Mouse (Mus musculus) intestine, postnatal 0 days (tissue): ENCODE measurements around the gene Slc17a8. TPM values are rescaled to one million over a fixed set of nuclear protein-coding genes. Genes with fewer than 3 reads are reported as not detected.

ENCODE experiments used
- ATAC-seq: fragments of 200-750 bp; cut with Nextera tagmentation; 2 replicates; pipeline ENCODE4 v1.8.0; 2017; ENCODE audit warnings: mild to moderate bottlenecking, moderate TSS enrichment, moderate library complexity
- H3K27ac ChIP-seq: fragments of 300-500 bp; sonication (generic); 2 replicates; pipeline ENCODE4 v1.5.1; 2014; ENCODE audit warnings: mild to moderate bottlenecking, low read depth, low read length, moderate library complexity
- H3K27me3 ChIP-seq: fragments of 300-500 bp; sonication (generic); replicated peaks from 2 replicates; pipeline ENCODE4 v1.6.1; 2014; ENCODE audit warnings: low read length, mixed read lengths; ENCODE audit not compliant: control insufficient read depth, insufficient read depth
- H3K36me3 ChIP-seq: fragments of 300-500 bp; sonication (generic); 2 replicates; pipeline ENCODE4 v1.6.1; 2014; ENCODE audit warnings: mild to moderate bottlenecking, moderate library complexity; ENCODE audit not compliant: control insufficient read depth, insufficient read depth
- H3K4me1 ChIP-seq: fragments of 300-500 bp; sonication (generic); replicated peaks from 2 replicates; pipeline ENCODE4 v1.6.1; 2014; ENCODE audit warnings: antibody characterized with exemption, low read length, mixed read lengths; ENCODE audit not compliant: control insufficient read depth, insufficient read depth
- H3K4me2 ChIP-seq: fragments of 300-500 bp; sonication (generic); replicated peaks from 2 replicates; pipeline ENCODE4 v1.6.1; 2014; ENCODE audit warnings: low read depth, mild to moderate bottlenecking, moderate library complexity
- H3K4me3 ChIP-seq: fragments of 300-500 bp; sonication (generic); 2 replicates; pipeline ENCODE4 v1.5.1; 2014; ENCODE audit warnings: low read depth, low read length
- H3K9ac ChIP-seq: fragments of 300-500 bp; sonication (generic); 2 replicates; pipeline ENCODE4 v1.6.1; 2014; ENCODE audit warnings: mild to moderate bottlenecking, low read depth, low read length
- H3K9me3 ChIP-seq: fragments of 300-500 bp; sonication (generic); 2 replicates; pipeline ENCODE4 v1.6.1; 2016; ENCODE audit warnings: mixed run types; ENCODE audit not compliant: control insufficient read depth
- CTCF ChIP-seq: sonication (generic); IDR thresholded peaks from 2 replicates; pipeline ENCODE4 v1.5.1; 2016; ENCODE audit warnings: low read depth, mild to moderate bottlenecking, control low read depth, antibody characterized with exemption, moderate library complexity
- WGBS: fragments of 180-500 bp; shearing (Covaris S2); extraction: QIAGEN DNeasy Blood & Tissue Kit; methylation state at CpG from one replicate; pipeline ENCODE4 v1.1.7; 2014; 5-methylcytosine and 5-hydroxymethylcytosine counted together
- polyA plus RNA-seq: library from polyadenylated mRNA; unstranded; fragments of >200 nt; fragmentation: Nextera tagmentation; extraction: Ambion mirVana; gene quantifications from 2 replicates; pipeline ENCODE4 v1.2.1, GENCODE M21; 2015

Gene Slc17a8
- polyA plus RNA-seq, 1 experiment from 2014 or later = 0.03 TPM

- Histone ChIP-seq H3K4me3 (no peak overlapping the region), H3K36me3 (no peaks in the 10 kb centered on the region), H3K27me3 (no peaks in the 10 kb centered on the region), H3K27ac (0 out of 2 replicates have a peak overlapping the region, but pooled peaks have one; percentile 1), H3K9me3 (no peaks in the 10 kb centered on the region), H3K9ac (no peak overlapping the region), H3K4me2 (no peak overlapping the region), H3K4me1 (peaks cover 5% of the 10 kb centered on the region; the same call in 1 of the 2 replicates)
- WGBS = 46% methylated on average over 5 of the region's 5 CpGs
- ATAC-seq = peak; percentile 50; the same call in 1 of the 2 replicates
- TF ChIP-seq CTCF = no peak
Measured at GRCm38 (mm10) chr10:89595935-89596334, 25.1 kb downstream of the Slc17a8 start.

- 0 out of 2 replicates have a peak overlapping the region, but pooled peaks have one; percentile 1 for H3K27ac ChIP-seq
- no peaks in the 10 kb centered on the region for H3K27me3 ChIP-seq
- no peak for ATAC-seq
- H3K4me3 ChIP-seq = no peak overlapping the region
- no peak overlapping the region for H3K4me2 ChIP-seq
- H3K36me3 ChIP-seq = no peaks in the 10 kb centered on the region
- WGBS = 67% methylated on average over 1 of the region's 1 CpGs
- TF ChIP-seq CTCF = no peak
- H3K9me3 ChIP-seq = no peaks in the 10 kb centered on the region
- peaks cover 5% of the 10 kb centered on the region; the same call in 1 of the 2 replicates for H3K4me1 ChIP-seq
- no peak overlapping the region for H3K9ac ChIP-seq
Measured at GRCm38 (mm10) chr10:89595514-89595913, 25.5 kb downstream of the Slc17a8 start.

- WGBS = 36% methylated on average over 4 of the region's 4 CpGs
- peaks cover 5% of the 10 kb centered on the region; the same call in 1 of the 2 replicates for H3K4me1 ChIP-seq
- no peaks in the 10 kb centered on the region for H3K9me3 ChIP-seq
- no peak overlapping the region for H3K9ac ChIP-seq
- 0 out of 2 replicates have a peak overlapping the region, but pooled peaks have one; percentile 33 for H3K4me2 ChIP-seq
- no peak overlapping the region for H3K4me3 ChIP-seq
- no peak for TF ChIP-seq CTCF
- no peaks in the 10 kb centered on the region for H3K36me3 ChIP-seq
- 0 out of 2 replicates have a peak overlapping the region, but pooled peaks have one; percentile 24 for H3K27ac ChIP-seq
- peak; percentile 50; the same call in 1 of the 2 replicates for ATAC-seq
- no peaks in the 10 kb centered on the region for H3K27me3 ChIP-seq
Measured at GRCm38 (mm10) chr10:89594309-89594708, 26.7 kb downstream of the Slc17a8 start.

GRCm38 (mm10) chr10:89592797-89593196 is 28.3 kb downstream of the Slc17a8 start:
- H3K36me3 ChIP-seq = no peaks in the 10 kb centered on the region
- H3K4me1 ChIP-seq = peaks cover 5% of the 10 kb centered on the region; the same call in 1 of the 2 replicates
- H3K4me2 ChIP-seq = no peak overlapping the region
- TF ChIP-seq CTCF = no peak
- no peak overlapping the region for H3K9ac ChIP-seq
- WGBS = 47% methylated on average over 4 of the region's 4 CpGs
- H3K4me3 ChIP-seq = no peak overlapping the region
- H3K27ac ChIP-seq = no peak overlapping the region
- H3K27me3 ChIP-seq = no peaks in the 10 kb centered on the region
- no peak for ATAC-seq
- H3K9me3 ChIP-seq = 0 out of 2 replicates have a peak, but pooled peaks cover 2% of the 10 kb centered on the region

- H3K4me1 ChIP-seq = peaks cover 2% of the 10 kb centered on the region; the same call in 1 of the 2 replicates
- TF ChIP-seq CTCF = no peak
- H3K9ac ChIP-seq = no peak overlapping the region
- no peak overlapping the region for H3K27ac ChIP-seq
- H3K4me2 ChIP-seq = no peak overlapping the region
- WGBS = 89% methylated on average over 1 of the region's 1 CpGs
- no peaks in the 10 kb centered on the region for H3K27me3 ChIP-seq
- no peaks in the 10 kb centered on the region for H3K36me3 ChIP-seq
- 0 out of 2 replicates have a peak, but pooled peaks cover 2% of the 10 kb centered on the region for H3K9me3 ChIP-seq
- ATAC-seq = no peak
- no peak overlapping the region for H3K4me3 ChIP-seq
Measured at GRCm38 (mm10) chr10:89589877-89590276, 31.2 kb downstream of the Slc17a8 start.

- no peaks in the 10 kb centered on the region for H3K36me3 ChIP-seq
- H3K27me3 ChIP-seq = no peaks in the 10 kb centered on the region
- no peak overlapping the region for H3K27ac ChIP-seq
- 0 out of 2 replicates have a peak, but pooled peaks cover 2% of the 10 kb centered on the region for H3K9me3 ChIP-seq
- no peaks in the 10 kb centered on the region; the same call in 1 of the 2 replicates for H3K4me1 ChIP-seq
- no peak overlapping the region for H3K4me3 ChIP-seq
- H3K9ac ChIP-seq = no peak overlapping the region
- 91% methylated on average over 1 of the region's 1 CpGs for WGBS
- no peak for TF ChIP-seq CTCF
- no peak for ATAC-seq
- H3K4me2 ChIP-seq = no peak overlapping the region
Measured at GRCm38 (mm10) chr10:89588708-89589107, 32.3 kb downstream of the Slc17a8 start.
